Mouse (Mus musculus) myocyte (in vitro differentiated cells): ENCODE data around the gene Ifi208. TPM values are rescaled to one million over a fixed set of nuclear protein-coding genes. Genes with fewer than 3 reads are reported as not detected.
A peak's percentile ranks its signal among the peaks of the same experiment; 100 is the strongest.

Source experiments
- H3K27me3 ChIP-seq: one replicate; pipeline ENCODE4 v1.6.1; 2011; ENCODE audit not compliant: control insufficient read depth, insufficient read depth, insufficient read length
- H3K36me3 ChIP-seq: one replicate; pipeline ENCODE4 v1.6.1; 2011; ENCODE audit not compliant: control insufficient read depth, insufficient read depth
- H3K4me2 ChIP-seq: one replicate; pipeline ENCODE4 v1.6.1; 2011; ENCODE audit warnings: low read depth, control low read depth
- H3K4me3 ChIP-seq: one replicate; pipeline ENCODE4 v1.5.1; 2011; ENCODE audit warnings: mild to moderate bottlenecking, control low read depth, moderate library complexity
- H3K79me2 ChIP-seq: one replicate; pipeline ENCODE4 v1.6.1; 2011; ENCODE audit not compliant: control insufficient read depth, insufficient read depth
- H3ac ChIP-seq: one replicate; pipeline ENCODE4 v1.6.1; 2011; ENCODE audit not compliant: control insufficient read depth, insufficient read length
- CEBPB ChIP-seq: IDR thresholded peaks from 2 replicates; pipeline ENCODE4 v1.6.1; 2011; ENCODE audit warnings: mild to moderate bottlenecking, moderate library complexity; ENCODE audit not compliant: poor library complexity, insufficient read depth, severe bottlenecking
- E2F4 ChIP-seq: IDR thresholded peaks from one replicate; pipeline ENCODE4 v1.6.1; 2011; ENCODE audit warnings: mild to moderate bottlenecking, control low read depth, moderate library complexity; ENCODE audit not compliant: insufficient read depth
- MAX ChIP-seq: IDR thresholded peaks from one replicate; pipeline ENCODE4 v1.6.1; 2011; ENCODE audit warnings: low read depth, mild to moderate bottlenecking, control low read depth
- MYOD1 ChIP-seq, 3 experiments: IDR thresholded peaks; one replicate each; pipeline ENCODE4 v1.6.1; 2011; ENCODE audit warnings: control low read depth in 2 of 3, low read depth in 2 of 3, mild to moderate bottlenecking in 2 of 3, moderate library complexity in 1 of 3; ENCODE audit not compliant: insufficient read length in 2 of 3, control insufficient read depth in 1 of 3
- MYOG ChIP-seq, 3 experiments: IDR thresholded peaks; one replicate each; pipeline ENCODE4 v1.6.1; 2011; ENCODE audit warnings: control low read depth in 2 of 3, low read depth in 2 of 3, mild to moderate bottlenecking in 2 of 3; ENCODE audit not compliant: insufficient read length in 2 of 3, control insufficient read depth in 1 of 3, insufficient read depth in 1 of 3
- POLR2A ChIP-seq: IDR thresholded peaks from one replicate; pipeline ENCODE4 v1.6.1; 2011; ENCODE audit warnings: low read depth, mild to moderate bottlenecking, control low read depth, moderate library complexity; ENCODE audit not compliant: insufficient read length
- POLR2AphosphoS2 ChIP-seq: IDR thresholded peaks from one replicate; pipeline ENCODE4 v1.6.1; 2011; ENCODE audit warnings: low read depth, control low read depth; ENCODE audit not compliant: insufficient read length
- REST ChIP-seq: IDR thresholded peaks from one replicate; pipeline ENCODE4 v1.6.1; 2011; ENCODE audit warnings: mild to moderate bottlenecking, control low read depth, moderate library complexity; ENCODE audit not compliant: insufficient read depth, insufficient read length
- SRF ChIP-seq: IDR thresholded peaks from one replicate; pipeline ENCODE4 v1.6.1; 2011; ENCODE audit warnings: low read depth; ENCODE audit not compliant: control insufficient read depth, insufficient read length
- TCF12 ChIP-seq: IDR thresholded peaks from one replicate; pipeline ENCODE4 v1.6.1; 2011; ENCODE audit warnings: mild to moderate bottlenecking, control low read depth; ENCODE audit not compliant: poor library complexity, insufficient read depth, severe bottlenecking
- TCF3 ChIP-seq: IDR thresholded peaks from one replicate; pipeline ENCODE4 v1.6.1; 2011; ENCODE audit warnings: low read depth, control low read depth; ENCODE audit not compliant: insufficient read length
- USF1 ChIP-seq: IDR thresholded peaks from one replicate; pipeline ENCODE4 v1.6.1; 2011; ENCODE audit warnings: low read depth, mild to moderate bottlenecking, control low read depth, moderate library complexity
- polyA plus RNA-seq: library from polyadenylated mRNA; unstranded; fragments of >200 nt; fragmentation: generic; extraction: Trizol; gene quantifications from one replicate; pipeline ENCODE4 v1.2.1, GENCODE M21; 2012; ENCODE audit warnings: missing spikeins

Gene Ifi208
- polyA plus RNA-seq, 1 experiment: 0.01 TPM

GRCm38 (mm10) chr1:173736986-173737385 is 63.5 kb downstream of the Ifi208 start:
- H3K4me2 ChIP-seq: no peak overlapping the region
- TF ChIP-seq POLR2AphosphoS2 (no peak), CEBPB (peak; percentile 59; the same call in 1 of the 2 replicates), MYOD1 (IDR thresholded peaks at IDR 0.05; ENCODE audit: control insufficient read depth in 1 of 3, insufficient read length in 2 of 3, low read depth in 2 of 3) (peak; percentile 64 to 77 (median 66)), SRF (no peak), USF1 (no peak), TCF3 (no peak), E2F4 (no peak), TCF12 (peak; percentile 46), POLR2A (no peak), MYOG (IDR thresholded peaks at IDR 0.05; ENCODE audit: control insufficient read depth in 1 of 3, insufficient read depth in 1 of 3, insufficient read length in 2 of 3, low read depth in 2 of 3) (peak in 1 of 3 experiments; percentile 91), REST (no peak), MAX (no peak)
- H3K36me3 ChIP-seq: no peaks in the 10 kb centered on the region
- H3K4me3 ChIP-seq: no peak overlapping the region
- no peak overlapping the region for H3ac ChIP-seq
- H3K27me3 ChIP-seq: no peaks in the 10 kb centered on the region
- no peaks in the 10 kb centered on the region for H3K79me2 ChIP-seq

DNA sequence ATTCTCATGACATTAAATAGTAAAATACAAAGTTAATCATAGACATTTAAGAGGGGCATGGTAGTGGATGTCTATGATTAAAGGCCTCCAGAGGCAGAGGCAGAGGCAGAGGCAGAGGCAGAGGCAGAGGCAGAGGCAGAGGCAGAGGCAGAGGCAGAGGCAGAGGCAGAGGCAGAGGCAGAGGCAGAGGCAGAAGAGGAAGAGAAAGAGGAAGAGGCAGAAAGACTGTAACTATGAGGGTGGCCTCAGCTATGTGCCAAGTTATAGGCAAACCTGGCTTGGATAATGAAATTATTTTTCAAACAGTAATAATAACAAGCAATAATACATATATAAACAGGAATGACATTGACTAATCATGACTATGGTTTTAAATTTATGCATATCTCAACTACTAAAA is 67.1 kb downstream of the Ifi208 start:
- TF ChIP-seq POLR2A (no peak), E2F4 (no peak), MYOG (IDR thresholded peaks at IDR 0.05; ENCODE audit: control insufficient read depth in 1 of 3, insufficient read depth in 1 of 3, insufficient read length in 2 of 3, low read depth in 2 of 3) (no peak), SRF (no peak), TCF3 (no peak), REST (no peak), MYOD1 (IDR thresholded peaks at IDR 0.05; ENCODE audit: control insufficient read depth in 1 of 3, insufficient read length in 2 of 3, low read depth in 2 of 3) (no peak), TCF12 (no peak), USF1 (no peak)

GRCm38 (mm10) chr1:173741656-173742055 is 68.2 kb downstream of the Ifi208 start, which contains the start of gene Ifi207:
Gene Ifi207, minus strand, starts transcription at chr1:173741747.
- Histone ChIP-seq H3K79me2 (no peaks in the 10 kb centered on the region), H3ac (no peak within 1 kb of the TSS), H3K4me2 (no peak within 1 kb of the TSS), H3K27me3 (no peaks in the 10 kb centered on the region), H3K36me3 (no peaks in the 10 kb centered on the region), H3K4me3 (no peak within 1 kb of the TSS)
- TF ChIP-seq MYOD1 (IDR thresholded peaks at IDR 0.05; ENCODE audit: control insufficient read depth in 1 of 3, insufficient read length in 2 of 3, low read depth in 2 of 3): no peak
- no peak for TF ChIP-seq MAX
- no peak for TF ChIP-seq TCF3
- TF ChIP-seq SRF: no peak
- TF ChIP-seq TCF12: no peak
- no peak for TF ChIP-seq REST
- TF ChIP-seq POLR2A: no peak
- TF ChIP-seq MYOG (IDR thresholded peaks at IDR 0.05; ENCODE audit: control insufficient read depth in 1 of 3, insufficient read depth in 1 of 3, insufficient read length in 2 of 3, low read depth in 2 of 3): no peak
- TF ChIP-seq CEBPB: no peak

More for the DNA sequence above, 67.1 kb downstream of the Ifi208 start:
- no peaks in the 10 kb centered on the region for H3K79me2 ChIP-seq
- no peak overlapping the region for H3K4me3 ChIP-seq
- H3K27me3 ChIP-seq: no peaks in the 10 kb centered on the region
- no peaks in the 10 kb centered on the region for H3K36me3 ChIP-seq
- no peak overlapping the region for H3ac ChIP-seq
- no peak overlapping the region for H3K4me2 ChIP-seq

DNA sequence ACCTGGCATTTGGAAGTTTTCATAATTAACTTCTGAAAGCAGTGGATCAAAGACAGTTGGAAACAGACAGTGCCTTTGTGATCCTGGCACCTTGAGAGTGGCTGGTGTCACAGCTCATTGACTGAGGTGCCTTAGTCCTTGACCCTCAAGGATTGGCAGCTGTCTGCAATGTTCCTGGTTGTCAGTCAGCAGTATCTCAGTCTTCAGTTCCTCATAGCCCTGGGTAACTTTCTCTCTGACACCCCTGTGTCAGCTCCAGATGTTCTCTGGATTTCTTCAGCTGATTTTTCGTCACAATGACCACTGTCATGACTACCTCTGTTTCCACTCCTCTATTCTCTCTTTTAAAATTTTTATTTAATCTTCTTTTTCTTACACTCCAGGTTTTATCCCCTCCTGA is 68.8 kb downstream of the Ifi208 start:
- H3K4me3 ChIP-seq: no peak overlapping the region
- TF ChIP-seq CEBPB (no peak), MAX (no peak), MYOD1 (IDR thresholded peaks at IDR 0.05; ENCODE audit: control insufficient read depth in 1 of 3, insufficient read length in 2 of 3, low read depth in 2 of 3) (no peak), REST (no peak)
- no peaks in the 10 kb centered on the region for H3K79me2 ChIP-seq
- H3K36me3 ChIP-seq: peaks cover 5% of the 10 kb centered on the region
- no peaks in the 10 kb centered on the region for H3K27me3 ChIP-seq
- no peak overlapping the region for H3K4me2 ChIP-seq
- H3ac ChIP-seq: no peak overlapping the region

Other genes with a start within 250 kb of the Ifi208 start
- gene Ifi206, start 182.6 kb upstream of the Ifi208 start, polyA plus RNA-seq: 0.01 TPM
- not detected for gene Ifi214, start 137.7 kb upstream of the Ifi208 start, polyA plus RNA-seq
- gene Ifi213, start 74.4 kb upstream of the Ifi208 start, polyA plus RNA-seq: not detected
- 0.04 TPM for gene Ifi209, start 42.8 kb upstream of the Ifi208 start, polyA plus RNA-seq
- gene Ifi207, start 68.1 kb downstream of the Ifi208 start, polyA plus RNA-seq: 0.10 TPM
- 5.2 TPM for gene Ifi204, start 93.3 kb downstream of the Ifi208 start, polyA plus RNA-seq
- gene Ifi211, start 239.4 kb downstream of the Ifi208 start, polyA plus RNA-seq: 1.9 TPM